Mouse (Mus musculus) myocyte (in vitro differentiated cells): ENCODE results near the gene Hs6st3.

Experiments
- CEBPB ChIP-seq: IDR thresholded peaks from 2 replicates; pipeline ENCODE4 v1.6.1; 2011; ENCODE audit warnings: mild to moderate bottlenecking, moderate library complexity; ENCODE audit not compliant: poor library complexity, insufficient read depth, severe bottlenecking
- MYOG ChIP-seq, 3 experiments: IDR thresholded peaks; one replicate each; pipeline ENCODE4 v1.6.1; 2011; ENCODE audit warnings: control low read depth in 2 of 3, low read depth in 2 of 3, mild to moderate bottlenecking in 2 of 3; ENCODE audit not compliant: insufficient read length in 2 of 3, control insufficient read depth in 1 of 3, insufficient read depth in 1 of 3
- POLR2A ChIP-seq: IDR thresholded peaks from one replicate; pipeline ENCODE4 v1.6.1; 2011; ENCODE audit warnings: low read depth, mild to moderate bottlenecking, control low read depth, moderate library complexity; ENCODE audit not compliant: insufficient read length
- POLR2AphosphoS2 ChIP-seq: IDR thresholded peaks from one replicate; pipeline ENCODE4 v1.6.1; 2011; ENCODE audit warnings: low read depth, control low read depth; ENCODE audit not compliant: insufficient read length
- TCF12 ChIP-seq: IDR thresholded peaks from one replicate; pipeline ENCODE4 v1.6.1; 2011; ENCODE audit warnings: mild to moderate bottlenecking, control low read depth; ENCODE audit not compliant: poor library complexity, insufficient read depth, severe bottlenecking
- USF1 ChIP-seq: IDR thresholded peaks from one replicate; pipeline ENCODE4 v1.6.1; 2011; ENCODE audit warnings: low read depth, mild to moderate bottlenecking, control low read depth, moderate library complexity

DNA sequence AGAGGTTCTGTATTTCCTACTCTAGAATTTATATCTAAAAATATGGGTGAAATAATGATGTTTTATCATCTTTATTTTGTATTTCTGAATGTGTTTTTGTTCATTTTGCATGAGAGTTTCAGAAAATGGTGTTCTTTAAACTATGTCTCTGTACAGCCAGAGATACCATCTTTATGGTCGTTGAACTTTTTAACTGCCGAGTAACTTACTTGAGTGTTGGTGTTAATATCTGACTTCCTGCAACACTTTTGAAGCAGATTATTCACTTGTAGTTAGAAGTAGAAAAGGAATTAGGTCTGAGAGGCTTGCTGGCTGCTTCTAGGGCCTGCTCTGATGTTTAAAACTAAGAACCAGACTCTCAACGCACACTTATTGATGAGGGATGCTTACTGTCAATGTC lies 576.6 kb downstream of the Hs6st3 start:
- TF ChIP-seq POLR2A (no peak), TCF12 (no peak), MYOG (IDR thresholded peaks at IDR 0.05; ENCODE audit: control insufficient read depth in 1 of 3, insufficient read depth in 1 of 3, insufficient read length in 2 of 3, low read depth in 2 of 3) (no peak), USF1 (no peak), CEBPB (no peak), POLR2AphosphoS2 (no peak)
